Mouse (Mus musculus): ENCODE results near the gene Hspa5. TPM values are rescaled to one million over a fixed set of nuclear protein-coding genes. Genes with fewer than 3 reads are reported as not detected.
"Not testable (repeated sequence)": the region's sequence is repeated elsewhere in the genome, so short reads cannot be mapped to it uniquely, and the experiment has no call there.

Gene Hspa5
- total RNA-seq (2021), result 414 and 491 TPM in 2 replicates
- long read RNA-seq, transcript Hspa5-202 (8 exons, 2,613 nt), result minor isoform, 382 of 2,218 reads
- long read RNA-seq, transcript Hspa5-201 (9 exons, 3,672 nt), result major isoform, 1,746 of 2,218 reads
- long read RNA-seq, transcript Hspa5-203 (2 exons, 452 nt), result minor isoform, 5 of 2,218 reads
- long read RNA-seq, partial matches to known transcripts, result 74 of 2,218 reads
- long read RNA-seq, other reads (novel, unspliced or antisense), result 11 of 2,218 reads

DNA sequence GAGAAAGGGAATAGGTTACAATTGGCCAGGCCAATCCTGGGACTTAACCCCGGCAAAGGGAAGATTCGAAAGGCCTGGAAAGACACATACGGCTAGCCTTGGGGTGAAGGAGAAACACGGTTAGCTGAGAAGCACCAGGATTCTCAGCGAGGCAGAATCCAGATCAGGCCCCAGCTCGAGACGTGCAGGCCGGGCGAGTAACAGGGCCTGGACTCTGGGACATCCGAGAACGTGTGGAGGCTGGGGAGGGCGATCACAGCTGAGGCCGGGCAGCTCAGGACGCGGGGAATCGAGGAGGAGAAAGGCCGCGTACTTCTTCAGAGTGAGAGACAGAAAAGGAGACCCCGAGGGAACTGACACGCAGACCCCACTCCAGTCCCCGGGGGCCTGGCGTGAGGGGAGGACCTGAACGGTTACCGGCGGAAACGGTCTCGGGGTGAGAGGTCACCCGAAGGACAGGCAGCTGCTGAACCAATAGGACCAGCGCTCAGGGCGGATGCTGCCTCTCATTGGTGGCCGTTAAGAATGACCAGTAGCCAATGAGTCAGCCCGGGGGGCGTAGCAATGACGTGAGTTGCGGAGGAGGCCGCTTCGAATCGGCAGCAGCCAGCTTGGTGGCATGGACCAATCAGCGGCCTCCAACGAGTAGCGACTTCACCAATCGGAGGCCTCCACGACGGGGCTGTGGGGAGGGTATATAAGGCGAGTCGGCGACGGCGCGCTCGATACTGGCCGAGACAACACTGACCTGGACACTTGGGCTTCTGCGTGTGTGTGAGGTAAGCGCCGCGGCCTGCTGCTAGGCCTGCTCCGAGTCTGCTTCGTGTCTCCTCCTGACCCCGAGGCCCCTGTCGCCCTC is at the start of gene Hspa5:
TSS of gene Hspa5 (plus strand) at position 603 of the 859 bp plus-strand sequence.
- DNase-seq, result peak; percentile 98

DNA sequence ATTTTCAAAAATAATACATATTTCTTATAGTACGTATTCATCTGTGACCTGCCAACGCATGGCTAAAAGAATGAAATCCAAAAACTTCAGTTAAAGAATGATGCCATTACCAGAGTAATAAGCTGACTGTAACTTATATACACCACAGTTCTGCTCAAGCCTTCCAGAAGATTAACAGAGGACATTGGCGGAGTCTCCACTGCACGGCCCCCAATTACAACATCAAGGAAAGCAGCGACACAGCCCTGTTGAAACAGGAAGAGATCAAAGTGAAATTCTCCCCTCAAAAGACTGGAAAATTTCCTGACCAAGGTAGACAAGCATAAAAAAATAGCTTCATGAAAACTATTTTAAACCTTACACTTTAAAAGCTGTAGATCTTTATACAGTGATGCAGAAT is 46.5 kb upstream of the Hspa5 start:
- DNase-seq, result no peak

- no peak for DNase-seq
Observed at GRCm38 (mm10) chr2:34727045-34727728, 44.6 kb upstream of the Hspa5 start.

DNA sequence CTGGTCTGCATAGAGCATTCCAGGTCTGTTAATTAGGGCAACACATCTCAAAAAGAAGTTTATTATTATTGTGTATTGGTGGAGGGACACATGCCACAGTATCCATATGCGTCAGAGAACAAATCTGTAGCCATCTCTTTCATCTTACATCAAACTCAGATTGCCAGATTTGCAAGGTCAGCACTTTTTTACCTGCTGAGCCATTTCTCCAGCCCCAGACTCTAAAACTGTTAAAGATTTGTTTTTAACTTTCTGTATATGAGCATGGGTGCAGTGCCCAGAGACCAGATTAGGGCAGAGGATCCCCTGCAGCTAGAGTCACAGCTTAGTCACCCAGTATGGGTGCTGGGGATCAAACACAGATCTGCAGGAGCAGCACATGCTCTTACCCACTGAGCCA is 35.1 kb upstream of the Hspa5 start:
- no peak for DNase-seq

DNA sequence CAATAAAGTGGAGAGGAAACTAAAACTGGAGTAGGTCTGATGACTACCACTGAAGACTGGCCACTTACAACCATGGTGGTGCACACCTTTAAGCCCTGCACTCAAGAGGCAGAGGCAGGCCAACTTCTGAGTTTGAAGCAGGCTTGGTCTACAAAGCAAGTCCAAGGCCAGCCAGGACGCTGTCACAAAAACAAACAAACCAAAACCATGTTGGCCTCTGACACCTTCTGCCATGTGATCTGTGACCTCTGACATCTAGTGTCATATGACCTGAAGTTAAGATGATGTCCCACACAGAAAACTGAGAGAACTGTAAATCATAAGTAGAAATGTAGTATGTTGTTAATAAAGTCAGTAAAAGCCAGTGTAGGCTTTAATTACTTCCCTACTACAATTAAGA is 33.9 kb upstream of the Hspa5 start:
- DNase-seq, result no peak

- DNase-seq, result no peak
Observed at GRCm38 (mm10) chr2:34739684-34740391, 31.9 kb upstream of the Hspa5 start.

DNA sequence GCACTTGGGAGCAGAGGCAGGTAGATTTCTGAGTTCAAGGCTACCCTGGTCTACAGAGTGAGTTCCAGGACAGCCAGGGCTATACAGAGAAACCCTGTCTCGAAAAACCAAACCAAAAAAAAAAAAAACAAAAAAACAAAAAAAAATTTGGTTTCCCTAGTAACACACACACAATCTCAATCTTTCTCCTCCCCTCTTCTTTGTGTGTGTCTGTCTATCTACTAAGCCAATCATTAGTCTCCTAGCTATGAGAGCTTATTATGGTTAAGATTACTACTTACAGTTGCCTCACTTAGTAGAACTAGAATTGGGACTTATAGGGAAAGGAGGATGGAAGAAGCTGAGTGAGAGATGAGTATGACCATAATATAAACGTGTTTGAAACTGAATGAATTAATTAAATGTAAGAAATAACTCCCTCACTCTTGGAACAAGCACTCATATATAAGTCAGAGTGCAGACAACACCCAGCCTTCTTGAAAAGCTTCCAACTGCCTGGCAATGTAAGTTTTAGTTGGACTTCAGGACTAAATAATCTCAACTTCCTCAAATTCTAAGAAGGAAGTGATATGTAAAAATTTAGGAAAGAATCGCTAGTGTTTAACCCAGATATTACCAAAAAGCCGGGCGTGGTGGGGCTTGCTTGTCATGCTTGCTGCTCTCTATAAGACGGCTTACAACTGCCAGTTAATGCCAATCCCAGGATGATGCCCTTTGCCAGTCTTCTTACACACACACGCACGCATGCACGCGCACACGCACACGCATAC is 30.2 kb upstream of the Hspa5 start:
- DNase-seq, result no peak

- DNase-seq, result no peak
Observed at GRCm38 (mm10) chr2:34742675-34743074, 29.1 kb upstream of the Hspa5 start.

DNA sequence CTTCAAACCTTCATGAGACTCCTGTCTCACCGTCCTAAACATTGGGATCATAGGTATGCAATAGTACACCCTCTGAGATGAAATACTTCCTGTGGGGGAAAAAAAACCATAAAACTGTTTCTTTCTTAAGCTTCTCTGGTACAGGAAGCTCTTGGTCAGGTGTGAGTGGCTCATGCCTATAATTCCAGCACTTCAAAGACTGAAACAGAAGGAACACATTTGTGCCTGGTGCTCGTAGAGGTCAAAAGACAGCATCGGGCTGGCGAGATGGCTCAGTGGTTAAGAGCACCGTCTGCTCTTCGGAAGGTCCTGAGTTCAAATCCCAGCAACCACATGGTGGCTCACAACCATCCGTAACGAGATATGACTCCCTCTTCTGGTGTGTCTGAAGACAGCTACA is 27.3 kb upstream of the Hspa5 start:
- no peak for DNase-seq

- DNase-seq, result no peak
Observed at GRCm38 (mm10) chr2:34745673-34746072, 26.1 kb upstream of the Hspa5 start.

GRCm38 (mm10) chr2:34748479-34748878 is 23.3 kb upstream of the Hspa5 start:
- DNase-seq, result no peak

DNA sequence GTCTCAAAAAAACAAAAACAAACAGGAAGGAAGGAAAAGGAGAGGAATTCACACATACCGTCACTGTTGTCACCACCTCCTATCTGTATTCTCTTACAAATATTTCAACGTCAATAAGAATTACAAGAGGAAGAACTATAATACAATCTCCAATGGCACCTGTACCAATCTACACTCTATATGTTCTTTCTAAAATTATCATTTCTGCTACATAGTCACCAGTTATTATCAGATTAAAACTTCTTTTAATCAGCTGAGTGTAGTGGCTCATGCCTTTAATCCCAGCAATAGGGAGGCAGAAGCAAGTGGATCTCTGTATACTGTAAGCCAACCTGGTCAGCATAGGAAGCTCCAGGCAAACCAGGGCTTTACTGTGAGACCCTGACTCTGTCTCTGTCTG is 21.5 kb upstream of the Hspa5 start:
- no peak for DNase-seq

DNA sequence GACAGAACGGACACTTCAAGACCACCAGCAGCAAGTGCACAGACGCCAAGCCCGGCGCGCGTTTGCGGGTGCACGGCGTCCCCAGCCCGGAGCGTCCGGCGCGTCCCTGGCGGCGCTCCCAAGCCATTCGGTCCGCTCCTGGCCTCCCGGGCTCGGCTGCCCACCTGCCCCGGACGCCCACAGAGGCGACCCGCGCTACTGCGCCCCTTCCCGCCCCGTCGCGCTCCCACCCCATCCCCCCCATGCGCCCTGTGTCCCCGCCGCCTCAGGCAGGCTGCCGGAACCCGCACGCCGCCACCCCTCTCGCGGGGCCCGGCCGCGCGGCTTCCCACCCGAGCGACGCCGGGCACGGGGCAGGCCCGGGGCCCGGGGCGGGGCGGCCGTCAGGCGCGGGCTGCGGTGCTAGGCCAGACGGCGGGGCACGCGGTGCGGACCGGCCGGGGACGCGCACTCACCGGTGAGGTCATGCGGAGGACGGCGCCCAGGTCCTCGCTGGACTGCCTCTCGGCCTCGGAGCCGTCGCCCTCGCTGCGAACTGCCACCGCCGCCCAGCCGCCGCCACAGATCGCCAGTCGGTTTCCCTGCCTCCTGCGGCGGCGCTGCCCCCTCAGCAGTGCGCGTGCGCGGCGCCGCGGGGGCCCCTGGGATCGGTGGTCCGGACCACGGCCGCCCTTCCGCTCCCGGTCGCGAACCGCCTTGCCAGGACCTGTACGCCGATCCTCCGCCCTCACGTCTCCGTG is 17.8 kb upstream of the Hspa5 start:
- peak; percentile 94 for DNase-seq

GRCm38 (mm10) chr2:34754551-34755358 is 17.0 kb upstream of the Hspa5 start, which contains the start of gene Gapvd1:
Gapvd1 (minus strand) TSS chr2:34755232.
- peak; percentile 22 for DNase-seq

GRCm38 (mm10) chr2:34757341-34757740 is 14.4 kb upstream of the Hspa5 start:
- no peak for DNase-seq

DNA sequence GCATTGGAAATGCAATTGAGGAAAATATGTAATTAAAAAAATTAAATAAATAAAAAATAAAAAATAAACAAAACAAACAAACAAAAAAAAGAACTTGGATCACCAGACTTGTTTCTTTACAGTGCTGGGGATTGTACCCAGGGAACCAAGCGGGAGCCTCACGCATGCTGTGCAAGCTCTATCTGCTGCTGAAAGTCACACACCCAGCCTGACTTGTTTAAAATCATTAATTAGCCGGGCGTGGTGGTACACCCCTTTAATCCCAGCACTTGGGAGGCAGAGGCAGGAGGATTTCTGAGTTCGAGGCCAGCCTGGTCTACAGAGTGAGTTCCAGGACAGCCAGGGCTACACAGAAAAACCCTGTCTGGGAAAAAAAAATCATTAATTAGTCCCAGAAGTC is 10.5 kb upstream of the Hspa5 start:
- DNase-seq, result not testable (repeated sequence)

DNA sequence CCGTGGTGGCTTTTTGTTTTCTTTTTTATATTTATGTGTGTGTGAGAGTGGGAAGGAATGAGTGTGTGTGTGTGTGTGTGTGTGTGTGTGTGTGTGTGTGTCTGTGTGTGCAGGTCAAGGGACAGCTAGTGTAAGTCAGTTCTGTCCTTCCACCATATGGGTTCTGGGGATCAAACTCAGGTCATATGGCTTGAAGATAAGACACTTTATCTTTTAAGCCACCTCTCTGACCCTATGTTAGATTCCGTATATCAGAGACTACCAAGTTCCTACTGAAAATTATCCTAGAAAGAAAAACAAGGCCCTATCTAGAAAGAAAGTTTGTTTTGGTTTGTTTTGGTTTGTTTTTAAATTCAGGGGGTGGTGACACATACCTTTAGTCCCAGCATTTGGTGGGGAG is 9.6 kb upstream of the Hspa5 start:
- DNase-seq, result no peak

GRCm38 (mm10) chr2:34762872-34763271 is 8.9 kb upstream of the Hspa5 start:
- DNase-seq, result no peak

DNA sequence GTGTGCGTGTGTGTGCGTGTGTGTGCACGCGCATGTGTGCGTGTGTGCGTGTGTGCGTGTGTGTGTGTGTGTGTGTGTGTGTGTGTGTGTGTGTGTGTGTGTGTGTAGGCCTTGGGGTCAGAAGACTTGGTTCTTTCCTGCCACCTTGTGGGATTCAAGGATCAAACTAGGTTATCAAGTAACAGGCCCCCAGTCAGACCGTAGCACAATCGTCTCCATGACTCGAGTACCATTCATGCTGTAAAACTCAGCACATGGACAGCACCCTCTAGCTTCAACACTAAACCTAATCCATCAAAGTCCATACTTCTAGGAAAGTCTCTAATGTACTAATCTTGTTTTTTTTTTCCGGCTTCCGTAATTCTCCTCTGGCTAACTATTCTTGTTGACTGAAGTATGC is 7.0 kb upstream of the Hspa5 start:
- DNase-seq, result no peak

DNA sequence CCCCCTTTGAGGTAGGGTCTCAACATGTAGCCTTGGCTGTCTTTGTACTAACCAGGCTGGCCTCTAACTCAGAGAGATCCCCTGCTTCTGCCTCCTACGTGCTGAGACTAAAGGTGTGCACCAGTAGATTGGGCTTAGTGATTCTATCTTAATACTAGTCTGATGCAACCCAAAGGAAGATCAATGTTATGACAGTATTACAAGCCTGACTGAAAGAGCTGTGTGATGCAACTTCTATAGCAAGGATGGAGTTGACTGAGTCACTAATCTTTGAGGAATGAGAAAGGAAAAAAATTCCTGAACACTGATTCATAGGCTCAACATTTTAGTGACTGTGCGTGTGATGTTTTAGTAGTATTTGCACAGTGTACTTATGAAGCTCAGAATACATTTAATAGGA is 1.7 kb upstream of the Hspa5 start:
- no peak for DNase-seq

Measured in adrenal gland, postnatal 25 days (tissue).